Mouse (Mus musculus) heart, postnatal 0 days (tissue): ENCODE results near the gene Galnt7.

Source experiments
- CTCF ChIP-seq: IDR thresholded peaks from 2 replicates; pipeline ENCODE4 v1.5.1; 2016; ENCODE audit warnings: antibody characterized with exemption, control low read depth, low read depth
- EP300 ChIP-seq: IDR thresholded peaks from 2 replicates; pipeline ENCODE4 v1.6.1; 2016; ENCODE audit warnings: antibody characterized with exemption, low read depth

DNA sequence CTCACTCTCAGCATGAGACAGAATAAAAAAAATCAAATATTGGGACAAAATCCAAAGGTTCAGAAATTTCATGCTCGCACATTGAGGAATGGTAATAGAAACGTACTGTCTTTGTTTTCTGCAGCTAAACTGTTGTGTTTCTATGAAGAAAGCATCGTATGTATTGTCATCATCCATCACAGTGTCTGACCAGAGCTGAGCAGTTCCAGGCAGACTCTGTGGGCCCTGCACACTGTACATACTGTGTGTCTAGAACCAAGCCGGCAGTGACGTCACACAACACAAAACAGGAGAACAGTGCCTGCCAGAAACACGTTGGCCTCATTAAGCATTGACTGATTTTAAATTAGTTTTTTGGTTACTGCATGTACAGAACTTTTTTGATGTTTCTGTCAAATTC is 82.9 kb downstream of the Galnt7 start:
- no peak for TF ChIP-seq EP300
- TF ChIP-seq CTCF, result no peak
